Mouse (Mus musculus): ENCODE data around the gene Hic1. TPM values are rescaled to one million over a fixed set of nuclear protein-coding genes. Genes with fewer than 3 reads are reported as not detected.

Hic1 gene
- polyA plus RNA-seq, 1 experiment from 2014 or later, result 4.8 TPM

GRCm38 (mm10) chr11:75119298-75119697, 50.0 kb downstream of the Hic1 start:
- no peaks in the 10 kb centered on the region for H3K27me3 ChIP-seq
- H3K9me3 ChIP-seq, result no peaks in the 10 kb centered on the region
- no peak for ATAC-seq (ENCODE audit: low FRiP score, low read depth)
- H3K9ac ChIP-seq (replicated peaks), result no peak overlapping the region
- WGBS, result 91% methylated on average over 2 of the region's 2 CpGs
- H3K4me1 ChIP-seq, result no peaks in the 10 kb centered on the region
- no peaks in the 10 kb centered on the region for H3K36me3 ChIP-seq
- no peak overlapping the region for H3K27ac ChIP-seq (replicated peaks)
- no peak overlapping the region for H3K4me3 ChIP-seq
- H3K4me2 ChIP-seq (replicated peaks), result no peak overlapping the region

GRCm38 (mm10) chr11:75118141-75118540, 51.2 kb downstream of the Hic1 start:
- H3K27me3 ChIP-seq, result no peaks in the 10 kb centered on the region
- ATAC-seq (ENCODE audit: low FRiP score, low read depth), result no peak
- WGBS, result 99% methylated on average over 2 of the region's 2 CpGs
- no peaks in the 10 kb centered on the region for H3K9me3 ChIP-seq
- H3K27ac ChIP-seq (replicated peaks), result no peak overlapping the region
- H3K36me3 ChIP-seq, result no peaks in the 10 kb centered on the region
- H3K4me3 ChIP-seq, result no peak overlapping the region
- H3K4me1 ChIP-seq, result no peaks in the 10 kb centered on the region
- no peak overlapping the region for H3K9ac ChIP-seq (replicated peaks)
- no peak overlapping the region for H3K4me2 ChIP-seq (replicated peaks)

GRCm38 (mm10) chr11:75116379-75116778, 52.9 kb downstream of the Hic1 start:
- no peaks in the 10 kb centered on the region for H3K4me1 ChIP-seq
- no peaks in the 10 kb centered on the region for H3K27me3 ChIP-seq
- H3K4me2 ChIP-seq (replicated peaks), result no peak overlapping the region
- no peak overlapping the region for H3K4me3 ChIP-seq
- no peaks in the 10 kb centered on the region for H3K36me3 ChIP-seq
- H3K9ac ChIP-seq (replicated peaks), result no peak overlapping the region
- no peak for ATAC-seq (ENCODE audit: low FRiP score, low read depth)
- H3K27ac ChIP-seq (replicated peaks), result no peak overlapping the region
- 90% methylated on average over 6 of the region's 6 CpGs for WGBS
- no peaks in the 10 kb centered on the region for H3K9me3 ChIP-seq

MicroRNAs within 50 kb of the gene (microRNA counts, 519-probe panel; counts per million panel counts)
- microRNA mmu-miR-132 (4,580 counts per million, percentile 34 among the panel's probes with 10 or more counts), microRNA mmu-miR-212 (not detected)

Small RNAs within 50 kb of the gene (microRNA-seq; reads per million reads assigned to microRNA genes)
- gene Mir132 (206 reads per million, percentile 61 among the genes with 10 or more reads in this experiment), gene Mir212 (23.5 reads per million, percentile 34 among the genes with 10 or more reads in this experiment)

Other genes starting within 250 kb of the Hic1 start
- gene Smg6, start 243.7 kb downstream of the Hic1 start, polyA plus RNA-seq (2016; fragmentation: Nextera tagmentation; extraction: Ambion mirVana), result 22.6 and 25.8 TPM in 2 replicates
- 27.5 and 28.1 TPM in 2 replicates for gene Srr, start 243.6 kb downstream of the Hic1 start, polyA plus RNA-seq (2016; fragmentation: Nextera tagmentation; extraction: Ambion mirVana)
- gene Ovca2, start 9.3 kb upstream of the Hic1 start, polyA plus RNA-seq (2016; fragmentation: Nextera tagmentation; extraction: Ambion mirVana), result 23.2 and 24.9 TPM in 2 replicates
- 15.8 and 17.6 TPM in 2 replicates for gene Dph1, start 21.7 kb upstream of the Hic1 start, polyA plus RNA-seq (2016; fragmentation: Nextera tagmentation; extraction: Ambion mirVana)
- 9.3 and 10.2 TPM in 2 replicates for gene Rtn4rl1, start 24.3 kb upstream of the Hic1 start, polyA plus RNA-seq (2016; fragmentation: Nextera tagmentation; extraction: Ambion mirVana)
- 107 and 110 TPM in 2 replicates for gene Rpa1, start 178.8 kb upstream of the Hic1 start, polyA plus RNA-seq (2016; fragmentation: Nextera tagmentation; extraction: Ambion mirVana)
- gene Smyd4, start 178.9 kb upstream of the Hic1 start, polyA plus RNA-seq (2016; fragmentation: Nextera tagmentation; extraction: Ambion mirVana), result 16.3 and 16.6 TPM in 2 replicates